In the genomic region with DNA sequence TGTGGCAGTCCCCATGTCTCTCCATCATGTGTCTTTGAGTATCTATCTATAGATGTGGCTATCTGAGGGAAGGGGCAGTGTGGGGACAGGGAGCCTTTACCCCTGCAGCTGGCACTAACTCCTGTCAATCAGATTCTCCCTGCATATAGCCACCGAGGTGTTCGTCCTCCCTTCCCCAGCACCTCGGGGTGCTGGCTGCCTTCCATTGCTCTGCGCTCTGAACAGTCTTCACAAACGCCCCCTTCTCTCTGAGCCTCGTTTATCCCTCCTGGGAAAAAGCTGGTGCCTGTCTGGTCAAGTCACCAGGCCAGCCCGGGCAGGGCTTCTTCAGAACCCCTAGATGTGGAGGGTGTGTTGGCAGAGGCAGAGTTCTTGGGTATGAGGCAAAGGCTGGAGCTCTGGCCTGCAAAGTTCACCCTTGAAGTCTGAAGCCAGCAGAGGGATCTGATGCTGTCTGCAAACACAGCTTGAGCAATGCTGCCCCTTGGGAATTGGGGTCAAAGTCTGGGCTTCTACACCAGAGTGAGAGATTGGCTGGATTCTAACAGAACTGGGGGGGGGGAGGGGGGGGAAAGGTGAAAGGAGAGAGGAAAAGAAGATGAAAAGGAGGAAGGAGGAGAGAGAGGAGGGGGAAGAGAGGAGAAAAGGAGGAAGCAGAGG, we compare ENCODE assay signal across 12 mouse cellular contexts.
DNase-seq lines count a peak whose midpoint lies in the region; ATAC-seq lines count a peak whose summit lies in the region.
"Had no signal": no experiment of that assay in that cellular context is flagged by ENCODE, and none has a peak within 500 bp of the region (broad histone marks: within the 10 kb centered on the region; RNA-seq: fewer than 3 reads in every experiment).

No protein-coding gene starts in this region.

- no peaks in the 10 kb centered on the region for H3K4me1 ChIP-seq in embryonic facial prominence, embryonic 11.5 days (ENCODE audit: control insufficient read depth, insufficient read depth, low read length)
- H3K4me1 ChIP-seq in embryonic facial prominence, embryonic 10.5 days = peaks cover 24% of the 10 kb centered on the region
- H3K4me1 ChIP-seq: embryonic facial prominence, embryonic 15.5 days; midbrain, embryonic 12.5 days; stomach, embryonic 15.5 days had no signal

- H3K4me2 ChIP-seq in embryonic facial prominence, embryonic 11.5 days (ENCODE audit: low read depth, low read length) = no peak overlapping the region
- H3K4me2 ChIP-seq: embryonic facial prominence, embryonic 15.5 days; midbrain, embryonic 12.5 days; stomach, embryonic 15.5 days had no signal

- WGBS in embryonic facial prominence, embryonic 11.5 days = 73% methylated on average over 7 of the region's 7 CpGs
- WGBS in embryonic facial prominence, embryonic 10.5 days = 80% methylated on average over 7 of the region's 7 CpGs

- no peak overlapping the region for H3K9ac ChIP-seq in embryonic facial prominence, embryonic 11.5 days (replicated peaks; ENCODE audit: low read length)
- H3K9ac ChIP-seq: embryonic facial prominence, embryonic 15.5 days; midbrain, embryonic 12.5 days; stomach, embryonic 15.5 days had no signal

- no peak for ATAC-seq in embryonic facial prominence, embryonic 11.5 days (replicated peaks; ENCODE audit: insufficient number of reproducible peaks, low FRiP score, low TSS enrichment, low read depth)
- no peak for ATAC-seq in granulocyte monocyte progenitor cell, adult 5-6 weeks (replicated peaks; ENCODE audit: poor library complexity, severe bottlenecking)

- DNase-seq in embryonic facial prominence, embryonic 11.5 days (ENCODE audit: low spot score) = peak; percentile 4
- no peak for DNase-seq in embryonic facial prominence, embryonic 10.5 days (ENCODE audit: low spot score)
- DNase-seq in ovary, postnatal 36 days (ENCODE audit: low spot score) = peak; percentile 15
- DNase-seq in ovary, postnatal 10 days (ENCODE audit: low spot score) = no peak
- peak; percentile 62 for DNase-seq in kidney, postnatal 14 days
- DNase-seq in cerebellum, adult 9-11 months = no peak
- DNase-seq in B cell, adult 2 months = no peak

- no peak overlapping the region for H3K27ac ChIP-seq in embryonic facial prominence, embryonic 11.5 days (replicated peaks; ENCODE audit: low read depth, low read length)
- H3K27ac ChIP-seq in embryonic facial prominence, embryonic 10.5 days (replicated peaks) = no peak overlapping the region
- H3K27ac ChIP-seq: embryonic facial prominence, embryonic 15.5 days; limb, embryonic 10.5 days; midbrain, embryonic 12.5 days; stomach, embryonic 15.5 days had no signal

- no peaks in the 10 kb centered on the region for H3K9me3 ChIP-seq in embryonic facial prominence, embryonic 11.5 days (replicated peaks; ENCODE audit: control insufficient read depth, low read length)
- H3K9me3 ChIP-seq in embryonic facial prominence, embryonic 10.5 days = no peaks in the 10 kb centered on the region
- H3K9me3 ChIP-seq: embryonic facial prominence, embryonic 15.5 days; limb, embryonic 10.5 days; midbrain, embryonic 12.5 days; stomach, embryonic 15.5 days had no signal

- H3K4me3 ChIP-seq in embryonic facial prominence, embryonic 11.5 days (ENCODE audit: low read depth, low read length) = no peak overlapping the region
- no peak overlapping the region for H3K4me3 ChIP-seq in embryonic facial prominence, embryonic 10.5 days
- H3K4me3 ChIP-seq: embryonic facial prominence, embryonic 15.5 days; limb, embryonic 10.5 days; midbrain, embryonic 12.5 days; stomach, embryonic 15.5 days had no signal

- H3K27me3 ChIP-seq in embryonic facial prominence, embryonic 11.5 days (ENCODE audit: control insufficient read depth, insufficient read depth, low read length) = no peaks in the 10 kb centered on the region
- H3K27me3 ChIP-seq in embryonic facial prominence, embryonic 10.5 days (replicated peaks; ENCODE audit: low read depth, poor library complexity, severe bottlenecking) = no peaks in the 10 kb centered on the region
- H3K27me3 ChIP-seq: embryonic facial prominence, embryonic 15.5 days; midbrain, embryonic 12.5 days; stomach, embryonic 15.5 days had no signal

- no peaks in the 10 kb centered on the region for H3K36me3 ChIP-seq in embryonic facial prominence, embryonic 11.5 days (replicated peaks; ENCODE audit: control insufficient read depth, insufficient read depth, low read depth, low read length)
- H3K36me3 ChIP-seq in embryonic facial prominence, embryonic 10.5 days (replicated peaks) = no peaks in the 10 kb centered on the region
- H3K36me3 ChIP-seq: embryonic facial prominence, embryonic 15.5 days; limb, embryonic 10.5 days; midbrain, embryonic 12.5 days; stomach, embryonic 15.5 days had no signal

Comparison
In these comparisons a context has a peak if more than half of its experiments do, and no peak if none do; other contexts are left out.
1. DNase-seq: peak in embryonic facial prominence, embryonic 11.5 days (single experiment), ovary, postnatal 36 days (single experiment) and kidney, postnatal 14 days (single experiment); none in embryonic facial prominence, embryonic 10.5 days (single experiment), ovary, postnatal 10 days (single experiment), cerebellum, adult 9-11 months (single experiment) and B cell, adult 2 months (0 of 2).